Mouse (Mus musculus) liver, embryonic 11.5 days (tissue): Measurements from ENCODE around the gene Clec10a. TPM values are rescaled to one million over a fixed set of nuclear protein-coding genes. Genes with fewer than 3 reads are reported as not detected.
"Not testable (repeated sequence)": the region's sequence is repeated elsewhere in the genome, so short reads cannot be mapped to it uniquely, and the experiment has no call there.

Source experiments
- ATAC-seq: fragments of 200-750 bp; cut with Nextera tagmentation; replicated peaks from 2 replicates; pipeline ENCODE4 v1.8.0; 2017; ENCODE audit warnings: moderate number of reproducible peaks, mild to moderate bottlenecking, moderate TSS enrichment, moderate library complexity; ENCODE audit not compliant: low FRiP score
- DNase-seq: peaks from one replicate; pipeline ENCODE4 v3.0.0-alpha.2; 2017; ENCODE audit warnings: low spot score
- H3K27ac ChIP-seq: fragments of 300-500 bp; sonication (generic); 2 replicates; pipeline ENCODE4 v1.5.1; 2014; ENCODE audit warnings: mild to moderate bottlenecking, low read depth, low read length, control low read depth
- H3K27me3 ChIP-seq: fragments of 300-500 bp; sonication (generic); replicated peaks from 2 replicates; pipeline ENCODE4 v1.6.1; 2014; ENCODE audit warnings: low read length, mixed read lengths; ENCODE audit not compliant: control insufficient read depth, insufficient read depth
- H3K36me3 ChIP-seq: fragments of 300-500 bp; sonication (generic); 2 replicates; pipeline ENCODE4 v1.6.1; 2014; ENCODE audit warnings: mild to moderate bottlenecking, low read length, moderate library complexity, mixed read lengths; ENCODE audit not compliant: control insufficient read depth, insufficient read depth
- H3K4me1 ChIP-seq: fragments of 300-500 bp; sonication (generic); replicated peaks from 2 replicates; pipeline ENCODE4 v1.6.1; 2014; ENCODE audit warnings: low read length, mixed read lengths; ENCODE audit not compliant: control insufficient read depth, insufficient read depth
- H3K4me2 ChIP-seq: fragments of 300-500 bp; sonication (generic); 2 replicates; pipeline ENCODE4 v1.6.1; 2014; ENCODE audit warnings: mild to moderate bottlenecking, control low read depth, moderate library complexity
- H3K4me3 ChIP-seq: fragments of 300-500 bp; sonication (generic); 2 replicates; pipeline ENCODE4 v1.5.1; 2014; ENCODE audit warnings: low read depth, low read length, control low read depth
- H3K9ac ChIP-seq: fragments of 300-500 bp; sonication (generic); 2 replicates; pipeline ENCODE4 v1.6.1; 2014; ENCODE audit warnings: low read depth, low read length, control low read depth
- H3K9me3 ChIP-seq: fragments of 300-500 bp; sonication (generic); 2 replicates; pipeline ENCODE4 v1.6.1; 2016; ENCODE audit warnings: low read length, inconsistent platforms, mixed read lengths; ENCODE audit not compliant: control insufficient read depth
- WGBS: fragments of 180-500 bp; shearing (Covaris S2); extraction: QIAGEN DNeasy Blood & Tissue Kit; methylation state at CpG from one replicate; pipeline ENCODE4 v1.1.7; 2014; 5-methylcytosine and 5-hydroxymethylcytosine counted together
- polyA plus RNA-seq: library from polyadenylated mRNA; unstranded; fragments of >200 nt; fragmentation: Nextera tagmentation; extraction: Ambion mirVana; gene quantifications from 2 replicates; pipeline ENCODE4 v1.2.1, GENCODE M21; 2014

The Clec10a gene
- polyA plus RNA-seq = 0.41 and 0.53 TPM in 2 replicates

DNA sequence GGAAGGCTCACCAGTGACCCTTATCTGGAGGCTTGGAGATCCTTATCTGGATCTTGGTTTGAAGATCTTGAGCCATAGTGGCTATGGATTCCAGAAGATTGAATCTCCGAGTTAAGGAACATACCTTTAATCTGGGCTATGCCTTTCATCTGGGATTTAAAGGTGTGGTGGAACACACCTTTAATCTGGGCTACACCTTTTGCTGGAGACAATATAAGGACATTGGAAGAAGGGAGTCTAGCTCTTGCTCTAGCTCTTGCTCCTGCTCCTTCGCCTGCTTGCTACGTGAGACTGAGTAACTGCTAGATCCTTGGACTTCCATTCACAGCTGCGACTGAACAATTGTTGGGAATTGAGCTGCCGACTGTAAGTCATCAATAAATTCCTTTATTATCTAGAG lies at the start of gene Clec10a:
Gene Clec10a (plus strand): TSS at position 301 of the 400 bp plus-strand sequence.
- H3K9me3 ChIP-seq, DNase-seq, H3K4me1 ChIP-seq, ATAC-seq, H3K27ac ChIP-seq, H3K36me3 ChIP-seq, H3K4me2 ChIP-seq, H3K4me3 ChIP-seq, H3K27me3 ChIP-seq, H3K9ac ChIP-seq: not testable (repeated sequence)
- WGBS = no CpG with 5 or more reads among the region's 5 CpGs

GRCm38 (mm10) chr11:70107085-70107484 lies 48.9 kb upstream of the Clec10a start:
- 66% methylated on average over 8 of the region's 8 CpGs for WGBS
- Histone ChIP-seq H3K4me2 (no peak overlapping the region), H3K4me1 (no peaks in the 10 kb centered on the region), H3K36me3 (no peaks in the 10 kb centered on the region), H3K27ac (no peak overlapping the region), H3K9ac (no peak overlapping the region), H3K4me3 (no peak overlapping the region), H3K9me3 (no peaks in the 10 kb centered on the region), H3K27me3 (no peaks in the 10 kb centered on the region)
- ATAC-seq (no peak), DNase-seq (no peak)

- H3K36me3 ChIP-seq = no peaks in the 10 kb centered on the region
- ATAC-seq = no peak
- H3K27ac ChIP-seq = no peak overlapping the region
- H3K9me3 ChIP-seq = no peaks in the 10 kb centered on the region
- DNase-seq = no peak
- H3K27me3 ChIP-seq = no peaks in the 10 kb centered on the region
- no peak overlapping the region for H3K9ac ChIP-seq
- no peak overlapping the region for H3K4me3 ChIP-seq
- 62% methylated on average over 3 of the region's 3 CpGs for WGBS
- no peaks in the 10 kb centered on the region for H3K4me1 ChIP-seq
- no peak overlapping the region for H3K4me2 ChIP-seq
Measured at GRCm38 (mm10) chr11:70110146-70110545, 45.9 kb upstream of the Clec10a start.

- Histone ChIP-seq H3K9ac (no peak overlapping the region), H3K4me3 (no peak overlapping the region), H3K9me3 (0 out of 2 replicates have a peak, but pooled peaks cover 4% of the 10 kb centered on the region), H3K36me3 (no peaks in the 10 kb centered on the region), H3K27ac (no peak overlapping the region), H3K4me2 (no peak overlapping the region), H3K27me3 (no peaks in the 10 kb centered on the region), H3K4me1 (no peaks in the 10 kb centered on the region)
- DNase-seq (no peak), ATAC-seq (no peak)
- 35% methylated on average over 4 of the region's 4 CpGs for WGBS
Measured at GRCm38 (mm10) chr11:70114562-70114961, 41.4 kb upstream of the Clec10a start.

DNA sequence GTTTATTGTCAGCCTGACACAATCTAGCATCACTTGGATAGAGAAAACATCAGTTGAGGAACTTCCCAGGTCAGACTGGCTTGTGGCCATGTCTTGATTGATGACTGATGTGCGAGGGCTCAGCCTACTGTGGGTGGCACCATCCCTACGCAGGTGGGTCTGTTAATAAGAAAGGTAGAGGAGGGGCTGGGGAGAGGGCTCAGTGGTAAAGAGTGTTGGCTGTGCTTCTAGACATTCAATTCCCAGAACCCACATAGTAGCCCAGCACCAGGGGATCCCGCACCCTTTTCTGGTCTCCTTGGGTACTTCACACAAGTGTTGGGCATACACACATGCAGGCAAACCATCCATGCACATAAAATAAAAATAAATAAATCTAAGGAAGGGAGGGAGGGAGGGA lies 40.1 kb upstream of the Clec10a start:
- Histone ChIP-seq H3K9me3 (0 out of 2 replicates have a peak, but pooled peaks cover 4% of the 10 kb centered on the region), H3K4me1 (no peaks in the 10 kb centered on the region), H3K9ac (no peak overlapping the region), H3K4me3 (no peak overlapping the region), H3K27me3 (no peaks in the 10 kb centered on the region), H3K4me2 (no peak overlapping the region), H3K36me3 (no peaks in the 10 kb centered on the region), H3K27ac (no peak overlapping the region)
- WGBS = 79% methylated on average over 3 of the region's 3 CpGs
- no peak for DNase-seq
- ATAC-seq = no peak

DNA sequence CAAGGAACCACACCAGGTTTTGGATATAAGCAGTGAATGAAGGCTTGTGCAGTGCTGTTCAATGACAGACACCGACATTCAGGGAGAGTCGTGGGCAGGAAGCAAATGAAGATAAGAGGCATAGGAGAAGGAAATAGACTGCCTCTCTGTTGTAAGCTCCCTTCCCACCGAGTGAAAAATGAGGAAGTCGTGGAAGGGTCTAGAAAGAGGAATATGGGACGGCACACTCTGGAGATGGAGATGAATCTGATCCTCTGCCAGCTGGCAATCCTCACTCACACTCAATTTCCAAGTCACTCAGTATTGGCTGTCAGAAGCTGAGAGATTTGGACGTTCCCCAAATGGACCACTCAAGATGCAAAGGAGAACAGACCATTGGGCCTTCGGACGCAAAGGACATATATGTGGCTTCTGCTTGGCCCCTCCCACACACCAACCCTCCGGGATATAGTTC lies 26.0 kb upstream of the Clec10a start, which contains the start of gene Mgl2:
Gene Mgl2 (plus strand): TSS at position 404 of the 454 bp plus-strand sequence.
- WGBS = 37% methylated on average over 9 of the region's 9 CpGs

DNA sequence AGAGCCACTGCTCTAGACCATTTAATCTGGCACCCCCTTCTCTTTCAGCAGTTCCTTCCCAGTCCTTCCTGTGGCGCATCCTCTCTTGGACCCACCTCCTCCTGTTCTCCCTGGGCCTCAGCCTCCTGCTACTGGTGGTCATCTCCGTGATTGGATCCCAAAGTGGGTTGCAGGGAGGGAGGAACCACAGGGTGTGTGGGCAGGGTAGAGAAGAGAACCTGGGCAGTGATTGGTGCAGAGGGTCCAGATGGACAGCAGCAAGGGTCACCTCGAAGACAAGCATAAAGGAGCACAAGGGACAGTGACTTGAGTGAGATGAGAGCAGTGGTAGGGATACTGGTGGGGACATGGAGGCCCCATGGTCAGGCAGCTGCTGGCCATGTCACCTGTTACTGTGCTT lies 21.0 kb upstream of the Clec10a start:
- H3K36me3 ChIP-seq, ATAC-seq, H3K4me1 ChIP-seq, DNase-seq, H3K27me3 ChIP-seq, H3K27ac ChIP-seq, H3K9me3 ChIP-seq, H3K9ac ChIP-seq, H3K4me3 ChIP-seq, H3K4me2 ChIP-seq: not testable (repeated sequence)
- 65% methylated on average over 3 of the region's 3 CpGs for WGBS

More for the DNA sequence above, 26.0 kb upstream of the Clec10a start, which contains the start of gene Mgl2:
- Histone ChIP-seq H3K27ac (no peak within 1 kb of the TSS), H3K36me3 (no peaks in the 10 kb centered on the region), H3K4me3 (no peak within 1 kb of the TSS), H3K27me3 (no peaks in the 10 kb centered on the region), H3K4me1 (no peaks in the 10 kb centered on the region), H3K9me3 (no peaks in the 10 kb centered on the region), H3K4me2 (no peak within 1 kb of the TSS), H3K9ac (no peak within 1 kb of the TSS)
- DNase-seq = no peak
- ATAC-seq = no peak

GRCm38 (mm10) chr11:70135925-70136324 lies 20.1 kb upstream of the Clec10a start:
- not testable (repeated sequence) for H3K27ac ChIP-seq, H3K4me1 ChIP-seq, H3K4me2 ChIP-seq, ATAC-seq, DNase-seq, H3K9ac ChIP-seq, H3K27me3 ChIP-seq, H3K9me3 ChIP-seq, H3K36me3 ChIP-seq, H3K4me3 ChIP-seq
- WGBS = 85% methylated on average over 8 of the region's 8 CpGs

DNA sequence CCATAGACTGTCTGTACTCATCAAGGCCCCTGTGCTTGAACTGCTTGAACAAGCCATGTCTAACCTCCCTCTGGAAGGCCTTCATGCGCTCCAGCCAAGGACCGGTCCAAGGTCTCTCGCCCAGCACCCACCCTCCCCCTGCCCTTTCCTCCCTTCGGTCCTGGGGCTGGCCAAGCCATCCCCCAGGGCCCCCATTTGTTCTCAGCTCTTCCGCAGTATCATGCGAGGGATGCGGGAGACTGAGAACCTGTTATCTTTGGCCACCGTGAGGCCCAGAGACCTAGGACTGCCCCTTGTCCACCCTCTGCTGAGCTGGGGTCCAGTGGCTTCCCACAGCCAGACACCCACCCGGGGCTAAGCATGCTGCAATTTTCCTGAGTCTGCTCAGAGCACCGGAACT lies 16.8 kb upstream of the Clec10a start:
- Histone ChIP-seq H3K27me3 (no peaks in the 10 kb centered on the region), H3K9ac (no peak overlapping the region), H3K4me3 (no peak overlapping the region), H3K4me2 (no peak overlapping the region), H3K4me1 (no peaks in the 10 kb centered on the region), H3K9me3 (no peaks in the 10 kb centered on the region), H3K36me3 (no peaks in the 10 kb centered on the region), H3K27ac (no peak overlapping the region)
- no peak for DNase-seq
- WGBS = 77% methylated on average over 10 of the region's 10 CpGs
- ATAC-seq = no peak
